Comparison of ENCODE assay signal across 16 mouse cellular contexts in the genomic region with DNA sequence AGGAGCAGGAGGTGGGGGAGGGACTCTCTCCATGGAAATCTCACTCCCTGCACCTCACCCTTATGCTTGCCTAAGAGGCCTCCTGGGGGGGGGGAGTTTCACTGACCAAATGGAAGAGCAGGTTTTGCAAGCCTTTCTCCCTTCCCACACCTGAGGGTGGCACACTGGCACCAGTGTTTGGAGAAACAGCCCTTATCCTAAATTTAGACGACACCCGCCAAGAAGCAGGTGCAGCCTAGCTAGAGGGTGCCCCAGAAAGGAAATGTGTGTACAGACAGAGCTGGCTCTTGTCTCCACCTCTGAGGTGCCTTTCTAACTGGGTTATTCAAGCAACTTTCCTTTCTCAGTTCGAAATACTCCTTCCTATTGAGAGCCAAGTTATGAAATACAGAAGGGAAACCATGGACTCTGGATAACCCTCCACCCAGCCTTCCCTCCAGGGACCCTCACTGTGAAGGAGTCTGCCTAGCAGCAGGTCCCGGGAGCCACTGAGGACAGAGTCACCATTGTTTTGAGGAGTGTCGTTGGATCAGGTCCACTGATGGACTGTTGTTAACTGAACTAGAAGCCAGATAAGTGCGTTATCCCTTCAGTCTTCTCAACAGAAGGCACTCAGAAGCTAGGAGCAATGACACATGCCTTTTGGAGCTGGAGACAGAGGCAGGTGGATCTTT. TPM values are rescaled to one million over a fixed set of nuclear protein-coding genes. Genes with fewer than 3 reads are reported as not detected.
DNase-seq lines count a peak whose midpoint lies in the region; ATAC-seq and TF ChIP-seq lines count a peak whose summit lies in the region.
"Had no signal": no experiment of that assay in that cellular context is flagged by ENCODE, and none has a peak within 500 bp of the region (broad histone marks: within the 10 kb centered on the region; RNA-seq: fewer than 3 reads in every experiment).

No protein-coding gene starts in this region.

- peak; percentile 66; the same call in 1 of the 2 replicates for ATAC-seq in stomach, embryonic 14.5 days (ENCODE audit: insufficient number of reproducible peaks, insufficient read depth, low FRiP score, low read depth)
- ATAC-seq: forebrain, embryonic 15.5 days had no signal

- H3K27ac ChIP-seq in stomach, embryonic 14.5 days (ENCODE audit: low read length), result no peak overlapping the region
- no peak overlapping the region for H3K27ac ChIP-seq in kidney, adult 2 months (ENCODE audit: insufficient read depth, low read depth, low read length)
- H3K27ac ChIP-seq: embryonic facial prominence, embryonic 12.5 days; forebrain, embryonic 15.5 days; heart, embryonic 13.5 days; hindbrain, embryonic 15.5 days; kidney, embryonic 15.5 days; neural tube, embryonic 12.5 days had no signal

- H3K4me1 ChIP-seq in stomach, embryonic 14.5 days (ENCODE audit: control insufficient read depth, insufficient read depth, low read length), result peaks cover 7% of the 10 kb centered on the region
- no peaks in the 10 kb centered on the region for H3K4me1 ChIP-seq in kidney, adult 2 months (ENCODE audit: control insufficient read depth, insufficient read depth, low read length)

- H3K36me3 ChIP-seq in stomach, embryonic 14.5 days (ENCODE audit: control insufficient read depth, insufficient read depth, low read length), result no peaks in the 10 kb centered on the region
- no peaks in the 10 kb centered on the region for H3K36me3 ChIP-seq in kidney, adult 2 months (ENCODE audit: control insufficient read depth, insufficient read depth, low read length)
- H3K36me3 ChIP-seq: embryonic facial prominence, embryonic 12.5 days; forebrain, embryonic 15.5 days; heart, embryonic 13.5 days; hindbrain, embryonic 15.5 days; kidney, embryonic 15.5 days; neural tube, embryonic 12.5 days had no signal

- WGBS in stomach, embryonic 14.5 days, result 46% methylated on average over 6 of the region's 6 CpGs
- 67% methylated on average over 6 of the region's 6 CpGs for WGBS in kidney, adult 2 months

- no peak overlapping the region for H3K9ac ChIP-seq in stomach, embryonic 14.5 days (replicated peaks; ENCODE audit: low read depth, low read length)
- H3K9ac ChIP-seq: embryonic facial prominence, embryonic 12.5 days; forebrain, embryonic 15.5 days; heart, embryonic 13.5 days; hindbrain, embryonic 15.5 days; kidney, embryonic 15.5 days; neural tube, embryonic 12.5 days had no signal

- no peak for TF ChIP-seq POLR2A in kidney, adult 2 months (IDR thresholded peaks at IDR 0.05; ENCODE audit: low read depth, low read length)

- no peak overlapping the region for H3K4me3 ChIP-seq in stomach, embryonic 14.5 days (ENCODE audit: low read depth, low read length)
- no peak overlapping the region for H3K4me3 ChIP-seq in kidney, adult 2 months (ENCODE audit: insufficient read depth, low read depth, low read length)
- H3K4me3 ChIP-seq: embryonic facial prominence, embryonic 12.5 days; forebrain, embryonic 15.5 days; heart, embryonic 13.5 days; hindbrain, embryonic 15.5 days; kidney, embryonic 15.5 days; neural tube, embryonic 12.5 days had no signal

- no peak overlapping the region for H3K4me2 ChIP-seq in stomach, embryonic 14.5 days (replicated peaks; ENCODE audit: low read depth, low read length)
- H3K4me2 ChIP-seq: embryonic facial prominence, embryonic 12.5 days; forebrain, embryonic 15.5 days; heart, embryonic 13.5 days; hindbrain, embryonic 15.5 days; kidney, embryonic 15.5 days; neural tube, embryonic 12.5 days had no signal

- H3K27me3 ChIP-seq in stomach, embryonic 14.5 days (ENCODE audit: control insufficient read depth, insufficient read depth, low read length), result no peaks in the 10 kb centered on the region
- H3K27me3 ChIP-seq in kidney, adult 2 months (replicated peaks; ENCODE audit: control insufficient read depth, insufficient read depth, low read length), result no peaks in the 10 kb centered on the region
- H3K27me3 ChIP-seq: CH12.LX had no signal

- DNase-seq in lung, adult 18-20 months, result peak; percentile 69 to 78
- no peak for DNase-seq in lung, postnatal 14 days
- DNase-seq in cerebellum, postnatal 36 days, result peak; percentile 83 to 87
- no peak for DNase-seq in spleen, adult 12 weeks (ENCODE audit: low spot score)
- DNase-seq in ovary, postnatal 36 days (ENCODE audit: low spot score), result no peak
- no peak for DNase-seq in kidney, adult 2 months
- DNase-seq: right cerebral cortex, adult 18-20 months had no signal

- no peak; the same call in 1 of the 2 replicates for TF ChIP-seq CTCF in kidney, adult 2 months (conservative IDR thresholded peaks at IDR 0.05; ENCODE audit: insufficient read depth, insufficient read length, low read depth, low read length)

- H3K9me3 ChIP-seq in stomach, embryonic 14.5 days (ENCODE audit: control insufficient read depth, low read depth, low read length), result no peaks in the 10 kb centered on the region
- H3K9me3 ChIP-seq: embryonic facial prominence, embryonic 12.5 days; forebrain, embryonic 15.5 days; hindbrain, embryonic 15.5 days; kidney, embryonic 15.5 days; neural tube, embryonic 12.5 days had no signal

RNA-seq across cellular contexts. Expression of gene Mpig6b, which starts 4.7 kb away (rescaled TPM):
- polyA plus RNA-seq in stomach, embryonic 14.5 days (2014; fragmentation: Nextera tagmentation; extraction: Ambion mirVana), result 0.97 and 1.3 TPM in 2 replicates
- polyA plus RNA-seq in kidney, adult 2 months (2012; rRNA removed), result 0.46 and 0.66 TPM in 2 replicates
- polyA plus RNA-seq: liver, adult 2 months had no signal

RNA-seq across cellular contexts. Expression of gene Ly6g6c, which starts 5.5 kb away (rescaled TPM):
- polyA plus RNA-seq in stomach, embryonic 14.5 days (2014; fragmentation: Nextera tagmentation; extraction: Ambion mirVana), result 0.30 and 0.63 TPM in 2 replicates
- 0.13 and 0.16 TPM in 2 replicates for polyA plus RNA-seq in kidney, adult 2 months (2012; rRNA removed)
- polyA plus RNA-seq: embryonic facial prominence, embryonic 12.5 days; forebrain, embryonic 15.5 days; heart, embryonic 13.5 days; kidney, embryonic 15.5 days; liver, adult 2 months; neural tube, embryonic 12.5 days had no signal

RNA-seq across cellular contexts. Expression of gene Ly6g6e, which starts 6.0 kb away (rescaled TPM):
- 7.8 and 9.7 TPM in 2 replicates for polyA plus RNA-seq in stomach, embryonic 14.5 days (2014; fragmentation: Nextera tagmentation; extraction: Ambion mirVana)
- 2.1 and 2.5 TPM in 2 replicates for polyA plus RNA-seq in kidney, adult 2 months (2012; rRNA removed)

RNA-seq across cellular contexts. Expression of gene Ly6g6d, which starts 7.2 kb away (rescaled TPM):
- 1.5 and 2.1 TPM in 2 replicates for polyA plus RNA-seq in stomach, embryonic 14.5 days (2014; fragmentation: Nextera tagmentation; extraction: Ambion mirVana)
- polyA plus RNA-seq in kidney, adult 2 months (2012; rRNA removed), result 8.1 and 8.9 TPM in 2 replicates

RNA-seq across cellular contexts. Expression of gene Ddah2, which starts 11.9 kb away (rescaled TPM):
- 292 and 322 TPM in 2 replicates for polyA plus RNA-seq in stomach, embryonic 14.5 days (2014; fragmentation: Nextera tagmentation; extraction: Ambion mirVana)
- 37.7 and 41.0 TPM in 2 replicates for polyA plus RNA-seq in kidney, adult 2 months (2012; rRNA removed)

Comparison
In these comparisons a context has a peak if more than half of its experiments do, and no peak if none do; other contexts are left out.
1. DNase-seq: peak in lung, adult 18-20 months (2 of 2) and cerebellum, postnatal 36 days (2 of 2); none in lung, postnatal 14 days (single experiment), spleen, adult 12 weeks (single experiment), ovary, postnatal 36 days (single experiment) and kidney, adult 2 months (single experiment).